Mouse (Mus musculus): ENCODE measurements around the gene Nrxn1.

DNA sequence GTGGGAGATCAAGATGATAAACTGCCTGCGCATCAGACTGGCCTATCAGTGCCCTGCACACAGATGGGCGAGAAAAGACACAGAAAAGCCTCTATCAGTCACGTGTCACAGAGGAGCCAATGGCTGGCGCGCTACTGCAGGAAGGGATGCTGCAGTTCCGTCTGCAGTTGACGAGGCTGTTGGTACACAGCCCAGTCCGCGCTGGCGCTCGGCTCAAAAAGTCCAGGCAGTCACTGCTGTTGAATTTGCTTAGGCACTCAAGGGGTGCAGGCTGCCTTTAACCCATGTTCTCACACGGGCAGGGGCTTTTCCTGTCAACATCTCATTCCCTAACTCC, 1004.6 kb downstream of the Nrxn1 start:
- TF ChIP-seq CTCF (IDR thresholded peaks at IDR 0.05; ENCODE audit: low read depth, low read length) (no peak), POLR2A (IDR thresholded peaks at IDR 0.05; ENCODE audit: extremely low read depth, insufficient read depth, low read length) (no peak)
